Mouse (Mus musculus): ENCODE measurements around the gene Tm7sf3.

GRCm38 (mm10) chr6:146660591-146660990 lies 18.0 kb upstream of the Tm7sf3 start:
- TF ChIP-seq CTCF (IDR thresholded peaks at IDR 0.05; ENCODE audit: low read depth, low read length), result 0 out of 2 replicates have a peak, but pooled peaks have one; percentile 7
- TF ChIP-seq POLR2A (IDR thresholded peaks at IDR 0.05; ENCODE audit: extremely low read depth, insufficient read depth, low read length), result no peak

Data from liver, adult 2 months (tissue).